Mouse (Mus musculus) neural tube, embryonic 15.5 days (tissue): Measurements from ENCODE around the gene RPS10-NUDT3. TPM values are rescaled to one million over a fixed set of nuclear protein-coding genes. Genes with fewer than 3 reads are reported as not detected.

Source experiments
- ATAC-seq: fragments of 200-750 bp; cut with Nextera tagmentation; 2 replicates; pipeline ENCODE4 v1.8.0; 2017; ENCODE audit warnings: mild to moderate bottlenecking, moderate TSS enrichment, moderate library complexity; ENCODE audit not compliant: low FRiP score
- H3K27ac ChIP-seq: fragments of 300-500 bp; sonication (generic); replicated peaks from 2 replicates; pipeline ENCODE4 v1.5.1; 2015; ENCODE audit warnings: mild to moderate bottlenecking, inconsistent platforms
- H3K27me3 ChIP-seq: fragments of 300-500 bp; sonication (generic); replicated peaks from 2 replicates; pipeline ENCODE4 v1.6.1; 2015; ENCODE audit warnings: inconsistent platforms
- H3K36me3 ChIP-seq: fragments of 300-500 bp; sonication (generic); 2 replicates; pipeline ENCODE4 v1.6.1; 2015; ENCODE audit warnings: inconsistent platforms
- H3K4me1 ChIP-seq: fragments of 300-500 bp; sonication (generic); 2 replicates; pipeline ENCODE4 v1.6.1; 2015; ENCODE audit warnings: inconsistent platforms
- H3K4me2 ChIP-seq: fragments of 300-500 bp; sonication (generic); 2 replicates; pipeline ENCODE4 v1.6.1; 2015; ENCODE audit warnings: inconsistent platforms, mild to moderate bottlenecking, moderate library complexity
- H3K4me3 ChIP-seq: fragments of 300-500 bp; sonication (generic); replicated peaks from 2 replicates; pipeline ENCODE4 v1.5.1; 2015; ENCODE audit warnings: mild to moderate bottlenecking, inconsistent platforms
- H3K9ac ChIP-seq: fragments of 300-500 bp; sonication (generic); replicated peaks from 2 replicates; pipeline ENCODE4 v1.6.1; 2015; ENCODE audit warnings: mild to moderate bottlenecking, inconsistent platforms
- H3K9me3 ChIP-seq: fragments of 300-500 bp; sonication (generic); replicated peaks from 2 replicates; pipeline ENCODE4 v1.6.1; 2016; ENCODE audit warnings: inconsistent platforms
- WGBS: fragments of 180-500 bp; shearing (Covaris S2); methylation state at CpG from one replicate; pipeline ENCODE4 v1.1.7; 2015; ENCODE audit warnings: mixed read lengths; 5-methylcytosine and 5-hydroxymethylcytosine counted together
- polyA plus RNA-seq: library from polyadenylated mRNA; unstranded; fragments of >200 nt; fragmentation: Nextera tagmentation; extraction: Ambion mirVana; gene quantifications from 2 replicates; pipeline ENCODE4 v1.2.1, GENCODE M21; 2015

RPS10-NUDT3 gene
- not detected in 2 replicates for polyA plus RNA-seq

DNA sequence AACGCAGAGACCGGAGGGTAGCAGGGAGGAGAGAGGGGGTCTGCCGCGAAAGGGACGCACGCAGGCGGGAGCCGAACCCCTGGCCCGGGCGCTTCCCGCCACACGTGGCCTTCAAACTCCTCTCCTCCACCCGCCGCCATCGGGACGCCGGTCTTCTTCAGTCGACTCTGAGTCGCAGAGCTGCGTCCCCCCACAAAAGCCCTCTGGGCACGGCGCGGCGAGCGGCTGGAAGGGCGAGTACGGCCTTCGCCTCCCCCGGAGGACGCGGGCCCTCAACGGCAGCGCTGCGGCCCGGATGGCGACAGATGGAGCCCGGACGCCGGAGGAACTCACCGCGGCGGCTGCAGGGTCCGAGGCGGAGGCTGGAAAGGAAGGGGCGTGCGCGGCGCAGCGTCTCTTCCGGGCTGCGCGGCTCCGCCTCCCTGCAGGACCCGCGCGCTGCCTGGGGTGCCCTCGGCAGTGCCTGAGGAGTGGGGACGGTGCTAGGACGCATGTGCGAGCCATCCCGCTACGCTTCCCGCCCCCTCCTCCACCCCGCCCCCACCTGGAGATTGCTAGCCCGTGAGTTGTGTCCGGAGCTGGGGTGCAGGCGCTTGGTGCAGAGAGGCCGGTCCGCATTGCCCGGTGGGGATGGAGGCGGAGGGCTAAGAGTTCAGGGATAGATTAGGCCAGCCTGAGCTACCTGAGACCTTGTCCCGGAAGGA lies at the start of gene RPS10-NUDT3:
Gene RPS10-NUDT3, minus strand, starts transcription at position 352 of the 704 bp plus-strand sequence.
- no peaks in the 10 kb centered on the region for H3K27me3 ChIP-seq
- peak within 1 kb of the TSS; percentile 84 for H3K4me3 ChIP-seq
- H3K36me3 ChIP-seq: peaks cover 37% of the 10 kb centered on the region
- no peaks in the 10 kb centered on the region for H3K9me3 ChIP-seq
- WGBS: under 1% methylated on average over 70 of the region's 72 CpGs
- peak; percentile 97 for ATAC-seq
- H3K9ac ChIP-seq: peak within 1 kb of the TSS; percentile 80
- H3K4me2 ChIP-seq: peak within 1 kb of the TSS; percentile 85
- H3K4me1 ChIP-seq: peaks cover 42% of the 10 kb centered on the region
- peak within 1 kb of the TSS; percentile 86 for H3K27ac ChIP-seq

DNA sequence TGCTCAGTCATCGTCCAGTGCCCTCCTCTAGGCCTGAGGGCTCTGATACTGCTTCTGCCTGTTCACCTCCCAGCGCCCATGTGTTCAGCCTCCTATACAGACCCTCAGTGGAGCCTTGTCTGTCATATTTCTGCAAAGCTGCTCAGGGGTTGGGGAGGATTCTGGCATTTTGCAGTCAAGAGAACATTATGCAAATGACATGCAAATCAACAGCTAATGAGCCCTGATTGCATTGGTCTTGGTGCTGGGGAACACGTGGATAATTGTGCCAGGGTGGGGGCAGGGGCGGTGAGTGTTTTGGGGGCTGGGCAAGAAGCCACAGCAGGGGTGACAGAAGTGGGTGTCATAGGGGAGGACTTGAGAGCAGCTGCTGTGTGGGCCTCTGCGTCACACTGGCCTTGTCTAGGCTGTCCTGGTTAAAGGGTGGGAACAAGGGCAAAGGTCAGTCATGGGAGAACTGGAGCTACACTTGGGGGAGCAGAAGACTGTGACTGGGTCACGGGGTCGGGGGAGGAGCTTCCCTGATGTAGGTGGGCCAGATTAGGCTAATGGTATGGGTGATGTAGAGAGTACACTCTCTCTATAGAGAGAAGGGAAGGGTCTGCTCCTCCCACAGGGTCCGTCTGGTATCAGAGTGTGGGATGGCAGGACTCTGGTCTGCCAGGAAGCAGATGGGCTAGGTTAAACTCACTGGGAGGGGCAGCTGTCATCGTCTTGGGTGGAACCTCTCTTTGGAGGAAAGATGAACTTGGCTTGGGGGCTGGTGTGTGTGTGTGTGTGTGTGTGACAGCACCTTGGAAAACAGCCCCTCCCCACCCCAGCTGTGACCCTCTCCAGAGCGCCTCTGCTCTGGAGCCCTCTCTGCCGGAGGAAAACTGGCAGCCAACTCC lies 44.1 kb upstream of the RPS10-NUDT3 start:
- no peaks in the 10 kb centered on the region for H3K36me3 ChIP-seq
- ATAC-seq: peak; percentile 56; the same call in 1 of the 2 replicates
- peaks cover 16% of the 10 kb centered on the region for H3K4me1 ChIP-seq
- WGBS: 23% methylated on average over 11 of the region's 11 CpGs
- H3K27me3 ChIP-seq: no peaks in the 10 kb centered on the region
- peak overlapping the region; percentile 2; the same call in 1 of the 2 replicates for H3K9ac ChIP-seq
- peak overlapping the region; percentile 75 for H3K27ac ChIP-seq
- H3K9me3 ChIP-seq: no peaks in the 10 kb centered on the region
- no peak overlapping the region for H3K4me3 ChIP-seq
- no peak overlapping the region for H3K4me2 ChIP-seq

DNA sequence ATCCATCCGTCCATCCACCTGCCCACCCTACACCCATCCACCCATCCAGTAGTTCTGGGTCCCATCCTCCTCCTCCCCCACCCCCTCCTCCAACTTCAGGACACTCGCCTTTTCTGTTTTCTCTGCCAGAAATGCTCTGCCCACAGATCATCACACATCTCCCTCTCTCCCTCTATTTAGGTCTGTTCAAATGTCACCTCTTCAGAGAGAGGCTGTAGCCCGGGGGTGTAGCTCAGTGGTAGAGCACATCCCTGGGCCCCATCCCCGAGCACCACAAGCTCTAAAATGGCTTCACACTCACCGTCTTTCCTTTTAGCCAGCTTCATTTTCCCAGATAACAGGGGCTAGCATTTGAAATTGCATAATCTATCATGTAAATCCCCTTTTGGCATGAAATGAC lies 42.7 kb upstream of the RPS10-NUDT3 start:
- WGBS: 86% methylated on average over 5 of the region's 5 CpGs
- Histone ChIP-seq H3K9ac (no peak overlapping the region), H3K9me3 (no peaks in the 10 kb centered on the region), H3K27me3 (no peaks in the 10 kb centered on the region), H3K4me1 (peaks cover 16% of the 10 kb centered on the region), H3K36me3 (no peaks in the 10 kb centered on the region), H3K27ac (peak overlapping the region; percentile 75; the same call in 1 of the 2 replicates), H3K4me2 (no peak overlapping the region), H3K4me3 (no peak overlapping the region)
- ATAC-seq: no peak

DNA sequence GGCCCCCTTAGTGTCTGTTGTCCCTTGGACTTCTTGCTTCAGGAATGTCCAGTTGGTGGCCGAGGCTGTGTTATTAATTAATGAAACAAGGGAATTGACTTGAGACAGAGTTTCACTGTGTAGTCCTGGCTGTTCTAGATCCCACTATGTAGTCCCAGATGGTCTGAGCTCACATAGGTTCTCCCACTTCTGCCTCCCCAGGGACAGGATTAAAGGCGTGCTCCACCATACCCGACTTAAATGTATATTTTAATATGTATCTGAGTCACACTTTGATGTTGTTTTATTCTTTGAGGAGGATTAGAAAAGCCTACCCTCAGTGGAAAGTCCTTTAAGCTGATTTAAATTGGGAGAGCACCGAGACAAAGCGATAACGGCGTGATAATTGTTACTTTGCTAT lies 41.2 kb upstream of the RPS10-NUDT3 start:
- Histone ChIP-seq H3K27me3 (no peaks in the 10 kb centered on the region), H3K9me3 (no peaks in the 10 kb centered on the region), H3K4me2 (no peak overlapping the region), H3K9ac (no peak overlapping the region), H3K4me3 (no peak overlapping the region), H3K4me1 (peaks cover 16% of the 10 kb centered on the region), H3K36me3 (no peaks in the 10 kb centered on the region), H3K27ac (no peak overlapping the region)
- ATAC-seq: no peak
- WGBS: 73% methylated on average over 7 of the region's 7 CpGs

DNA sequence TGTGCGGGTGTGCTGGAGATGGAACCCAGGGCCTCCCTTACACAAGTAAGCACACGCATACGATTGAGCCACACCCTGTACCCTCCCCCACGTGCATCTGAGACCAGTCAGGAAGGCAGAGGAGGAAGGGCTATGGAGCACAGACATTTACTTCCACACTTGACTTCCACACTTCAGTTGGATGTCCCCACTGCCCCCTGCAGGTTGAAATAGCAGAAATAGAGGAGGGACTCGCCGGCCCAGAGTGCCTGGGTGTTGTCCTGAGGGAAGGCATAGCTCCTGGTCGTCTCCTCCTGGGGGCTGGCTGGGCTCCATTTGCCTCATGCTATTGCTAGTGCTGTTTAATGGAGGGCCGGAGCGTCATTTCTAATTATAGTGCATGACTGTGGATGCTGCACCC lies 40.4 kb upstream of the RPS10-NUDT3 start:
- Histone ChIP-seq H3K27ac (no peak overlapping the region), H3K36me3 (no peaks in the 10 kb centered on the region), H3K9me3 (no peaks in the 10 kb centered on the region), H3K9ac (no peak overlapping the region), H3K4me1 (peaks cover 16% of the 10 kb centered on the region), H3K4me3 (no peak overlapping the region), H3K27me3 (no peaks in the 10 kb centered on the region), H3K4me2 (no peak overlapping the region)
- no peak for ATAC-seq
- 56% methylated on average over 9 of the region's 9 CpGs for WGBS

DNA sequence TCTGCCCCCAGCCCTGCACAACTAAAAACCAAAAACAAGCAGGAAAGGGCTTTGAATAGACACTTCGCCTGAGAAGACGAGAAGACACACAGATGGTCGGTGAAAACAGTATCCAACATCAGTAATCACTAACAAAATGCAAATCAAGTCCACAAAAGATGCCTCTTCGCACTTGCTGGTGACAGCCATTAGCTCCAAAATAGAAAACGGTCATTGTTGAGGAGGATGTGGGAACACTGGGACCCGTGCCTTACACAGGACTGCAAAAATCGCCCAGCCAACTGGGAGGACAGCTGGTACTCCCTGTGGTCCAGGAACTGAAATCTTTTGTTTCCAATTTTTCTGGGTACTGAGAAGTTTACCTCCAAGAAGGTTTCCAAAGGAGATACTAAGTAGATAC lies 38.9 kb upstream of the RPS10-NUDT3 start:
- Histone ChIP-seq H3K27me3 (no peaks in the 10 kb centered on the region), H3K9me3 (no peaks in the 10 kb centered on the region), H3K9ac (no peak overlapping the region), H3K27ac (no peak overlapping the region), H3K4me1 (peaks cover 5% of the 10 kb centered on the region), H3K4me2 (no peak overlapping the region), H3K36me3 (no peaks in the 10 kb centered on the region), H3K4me3 (no peak overlapping the region)
- 40% methylated on average over 7 of the region's 7 CpGs for WGBS
- ATAC-seq: no peak

DNA sequence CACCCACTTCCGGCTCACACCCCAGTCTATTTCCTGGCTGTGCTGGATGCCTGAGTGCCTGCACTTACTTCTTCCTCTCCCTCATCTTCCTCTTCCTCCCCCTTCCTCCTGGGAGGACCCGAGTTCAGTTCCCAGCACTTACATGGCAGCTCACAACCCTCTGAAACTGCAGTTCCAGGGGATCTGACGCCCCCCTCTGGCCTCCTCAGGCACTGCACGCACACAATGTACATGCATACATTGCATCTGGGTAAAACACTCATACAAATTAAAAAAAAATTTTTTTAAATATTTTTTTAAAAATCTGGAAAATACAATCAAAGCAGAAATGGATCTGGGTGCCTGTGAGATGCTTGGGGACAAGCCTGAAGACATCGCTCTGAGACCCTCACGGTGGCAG lies 36.7 kb upstream of the RPS10-NUDT3 start:
- no peaks in the 10 kb centered on the region for H3K4me1 ChIP-seq
- ATAC-seq: no peak
- no peaks in the 10 kb centered on the region for H3K27me3 ChIP-seq
- no peak overlapping the region for H3K27ac ChIP-seq
- H3K4me3 ChIP-seq: no peak overlapping the region
- H3K4me2 ChIP-seq: no peak overlapping the region
- WGBS: 83% methylated on average over 6 of the region's 6 CpGs
- H3K9me3 ChIP-seq: no peaks in the 10 kb centered on the region
- no peaks in the 10 kb centered on the region for H3K36me3 ChIP-seq
- no peak overlapping the region for H3K9ac ChIP-seq

DNA sequence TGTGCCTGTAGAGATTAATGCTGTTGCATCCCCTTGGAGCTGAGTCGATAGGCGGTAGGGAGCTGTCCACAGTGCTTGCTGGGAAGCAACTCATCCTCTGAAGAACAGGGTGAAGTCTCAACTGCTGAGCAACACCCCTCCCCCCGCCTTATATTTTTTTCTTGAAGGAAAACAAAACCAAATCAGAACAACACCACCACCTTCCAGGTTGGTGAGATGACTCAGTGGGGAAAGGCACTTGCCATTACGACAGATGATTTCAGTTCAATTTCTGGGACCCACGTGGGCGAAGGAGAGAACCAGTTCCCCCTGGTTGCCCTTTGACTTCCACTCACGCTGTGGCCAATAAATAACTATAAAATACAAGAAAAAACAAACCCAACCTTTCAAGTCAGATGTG lies 23.7 kb upstream of the RPS10-NUDT3 start:
- Histone ChIP-seq H3K4me2 (no peak overlapping the region), H3K4me3 (no peak overlapping the region), H3K27ac (no peak overlapping the region), H3K9ac (no peak overlapping the region), H3K4me1 (peaks cover 29% of the 10 kb centered on the region), H3K27me3 (no peaks in the 10 kb centered on the region), H3K36me3 (no peaks in the 10 kb centered on the region), H3K9me3 (no peaks in the 10 kb centered on the region)
- WGBS: 80% methylated on average over 7 of the region's 7 CpGs
- no peak for ATAC-seq

DNA sequence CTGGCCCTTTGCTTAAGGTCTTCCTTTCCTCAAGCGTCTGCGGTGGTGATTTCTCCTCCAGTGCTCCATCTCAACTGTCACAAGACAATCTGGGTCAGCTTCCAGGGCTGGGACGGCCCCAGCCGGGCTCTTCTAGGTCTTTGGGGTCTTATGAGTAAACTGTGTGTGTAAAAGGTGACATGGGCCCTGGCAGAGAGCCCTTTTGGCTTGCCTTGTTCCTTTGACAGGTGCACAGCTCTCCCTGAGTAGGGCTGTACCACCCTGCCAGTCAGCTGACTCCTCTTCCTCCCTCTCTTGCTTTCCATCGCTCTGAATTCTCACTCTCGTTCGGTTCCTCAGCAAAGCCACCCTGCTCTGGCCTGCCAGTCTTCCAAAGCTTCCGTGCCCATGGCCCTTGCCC lies 22.1 kb upstream of the RPS10-NUDT3 start:
- Histone ChIP-seq H3K4me3 (no peak overlapping the region), H3K4me1 (peaks cover 29% of the 10 kb centered on the region), H3K36me3 (no peaks in the 10 kb centered on the region), H3K9me3 (no peaks in the 10 kb centered on the region), H3K27ac (no peak overlapping the region), H3K4me2 (peak overlapping the region; percentile 73), H3K9ac (no peak overlapping the region), H3K27me3 (no peaks in the 10 kb centered on the region)
- no peak for ATAC-seq
- WGBS: 73% methylated on average over 8 of the region's 8 CpGs

DNA sequence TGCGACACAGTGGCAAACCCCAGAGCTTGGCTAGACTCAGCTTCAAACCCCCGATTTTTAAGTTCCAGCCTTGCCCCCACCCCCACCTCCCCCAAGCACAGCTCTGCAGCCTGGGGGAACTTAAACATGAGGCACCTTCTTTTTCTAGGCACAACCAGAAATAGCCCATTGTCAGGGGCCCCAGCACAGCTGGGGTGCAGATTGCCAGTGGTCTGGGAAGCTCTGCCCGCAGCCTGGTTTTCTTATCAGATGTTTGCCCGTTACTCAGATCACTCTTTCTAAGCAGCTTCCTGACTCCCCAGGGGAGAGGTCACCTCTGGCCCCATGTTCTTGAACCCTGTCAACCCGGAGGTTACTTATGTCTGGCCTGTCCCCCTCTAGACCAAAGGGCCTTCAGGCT lies 21.4 kb upstream of the RPS10-NUDT3 start:
- H3K4me1 ChIP-seq: peaks cover 29% of the 10 kb centered on the region
- peak overlapping the region; percentile 69 for H3K4me3 ChIP-seq
- no peaks in the 10 kb centered on the region for H3K9me3 ChIP-seq
- 23% methylated on average over 5 of the region's 5 CpGs for WGBS
- H3K27ac ChIP-seq: peak overlapping the region; percentile 77
- no peak for ATAC-seq
- H3K9ac ChIP-seq: peak overlapping the region; percentile 81
- H3K36me3 ChIP-seq: no peaks in the 10 kb centered on the region
- no peaks in the 10 kb centered on the region for H3K27me3 ChIP-seq
- H3K4me2 ChIP-seq: peak overlapping the region; percentile 73

DNA sequence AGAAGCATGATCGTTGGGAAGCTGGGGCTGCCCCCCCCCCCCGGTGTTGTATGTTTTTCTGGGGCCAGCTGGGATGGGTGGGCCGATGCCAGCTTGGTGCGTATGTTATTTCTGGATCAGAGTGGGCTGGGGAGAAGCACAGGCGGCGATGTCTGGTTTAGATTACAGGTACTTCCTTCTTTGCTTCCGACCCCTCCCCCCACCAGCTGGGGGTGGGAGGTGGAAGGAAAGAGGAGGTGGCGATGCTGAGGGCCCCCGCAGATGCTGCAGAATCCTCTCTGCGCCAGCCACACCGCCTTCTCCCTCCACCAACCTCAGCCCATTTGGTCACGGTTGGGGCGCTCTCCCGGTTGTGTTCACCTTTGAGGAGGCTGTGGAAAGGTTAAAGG lies 21.0 kb upstream of the RPS10-NUDT3 start:
- H3K4me2 ChIP-seq: peak overlapping the region; percentile 73
- H3K4me1 ChIP-seq: peaks cover 29% of the 10 kb centered on the region
- no peaks in the 10 kb centered on the region for H3K36me3 ChIP-seq
- peak overlapping the region; percentile 69 for H3K4me3 ChIP-seq
- H3K9ac ChIP-seq: peak overlapping the region; percentile 81
- peak overlapping the region; percentile 77 for H3K27ac ChIP-seq
- no peaks in the 10 kb centered on the region for H3K27me3 ChIP-seq
- peak; percentile 25 for ATAC-seq
- no peaks in the 10 kb centered on the region for H3K9me3 ChIP-seq
- WGBS: 3% methylated on average over 14 of the region's 14 CpGs
